Mouse (Mus musculus) kidney, postnatal 4 days (tissue): ENCODE data around the gene Vmn1r111.
"Not testable (repeated sequence)": the region's sequence is repeated elsewhere in the genome, so short reads cannot be mapped to it uniquely, and the experiment has no call there.

Experiments used
- DNase-seq, 2 experiments: peaks; one replicate each; pipeline ENCODE4 v3.0.0; 2021; ENCODE audit warnings: mixed read lengths in 2 of 2

Vmn1r111 gene

DNA sequence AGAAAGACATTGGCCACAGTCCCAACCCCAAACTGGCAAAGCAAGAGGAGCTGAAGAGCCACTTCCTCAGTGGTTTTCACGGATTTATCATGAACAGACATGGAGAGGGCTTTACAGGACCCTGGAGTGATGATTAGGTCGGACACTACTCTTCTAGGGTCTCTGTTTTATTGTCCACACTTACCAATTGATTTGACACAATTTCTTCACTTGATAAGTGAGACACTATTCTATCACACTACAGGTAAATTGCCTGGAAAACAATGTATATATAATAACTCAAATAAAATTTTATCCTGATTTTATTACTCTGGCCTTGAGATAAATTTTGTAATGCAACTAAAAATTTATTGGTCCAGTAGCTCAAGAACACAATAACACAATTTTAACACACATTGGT, at the start of gene Vmn1r111:
Vmn1r111 (minus strand) TSS at position 101 of the 400 bp plus-strand sequence.
- DNase-seq, result not testable (repeated sequence)

- DNase-seq, result not testable (repeated sequence)
These were observed 27.5 kb upstream of the Vmn1r111 start, which contains the start of gene Gm10668 for GRCm38 (mm10) chr7:20730524-20730923. Gene Gm10668, minus strand, starts transcription at chr7:20730624.

DNA sequence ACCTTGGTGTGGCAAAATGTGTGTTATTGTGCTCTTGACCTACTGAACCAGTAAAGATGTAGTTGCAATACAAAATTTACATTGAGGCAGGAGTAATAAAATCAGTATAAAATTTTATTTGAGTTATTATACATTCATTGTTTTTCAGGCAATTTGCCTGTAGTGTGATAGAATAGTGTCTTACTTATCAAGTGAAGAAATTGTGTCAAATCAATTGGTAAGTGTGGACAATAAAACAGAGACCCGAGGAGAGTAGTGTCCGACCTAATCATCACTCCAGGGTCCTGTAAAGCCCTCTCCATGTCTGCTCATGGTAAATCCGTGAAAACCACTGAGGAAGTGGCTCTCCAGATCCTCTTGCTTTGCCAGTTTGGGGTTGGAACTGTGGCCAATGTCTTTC, 34.4 kb downstream of the Vmn1r111 start, which contains the start of gene Vmn1r107:
Vmn1r107 (plus strand) TSS at position 301 of the 400 bp plus-strand sequence.
- DNase-seq, result not testable (repeated sequence)
